16 mouse cellular contexts compared by ENCODE assay signal in the genomic region with DNA sequence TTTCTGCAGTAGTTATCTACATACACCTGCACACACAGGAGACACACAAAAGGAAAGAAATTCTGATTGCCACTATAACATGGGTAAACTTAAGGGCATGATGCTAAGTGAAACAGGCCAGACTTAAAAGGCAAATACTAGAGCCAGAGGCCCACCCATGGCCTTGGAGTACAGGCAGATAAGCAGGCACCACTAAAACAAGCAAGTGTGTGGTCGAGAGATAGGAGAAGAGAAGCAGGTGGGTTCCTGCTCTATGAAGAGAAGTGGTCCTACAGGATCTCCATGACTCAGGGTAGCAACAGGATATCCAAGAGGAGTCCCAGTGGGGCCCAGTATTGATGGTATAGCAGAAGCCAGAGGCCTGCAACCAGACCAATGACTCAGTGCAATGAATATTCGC. TPM values are rescaled to one million over a fixed set of nuclear protein-coding genes. Genes with fewer than 3 reads are reported as not detected.
DNase-seq lines count a peak whose midpoint lies in the region; ATAC-seq lines count a peak whose summit lies in the region.
"Had no signal": no experiment of that assay in that cellular context is flagged by ENCODE, and none has a peak within 500 bp of the region (broad histone marks: within the 10 kb centered on the region; RNA-seq: fewer than 3 reads in every experiment).

No protein-coding gene starts in this region.

- H3K36me3 ChIP-seq in midbrain, embryonic 11.5 days (ENCODE audit: control insufficient read depth, insufficient read depth, low read length): no peaks in the 10 kb centered on the region
- no peaks in the 10 kb centered on the region for H3K36me3 ChIP-seq in midbrain, embryonic 14.5 days (ENCODE audit: control insufficient read depth, insufficient read depth, low read length)
- H3K36me3 ChIP-seq in liver, embryonic 13.5 days: peaks cover 18% of the 10 kb centered on the region
- H3K36me3 ChIP-seq: midbrain, embryonic 13.5 days had no signal

- H3K9ac ChIP-seq in midbrain, embryonic 11.5 days (ENCODE audit: low read length): no peak overlapping the region
- H3K9ac ChIP-seq in midbrain, embryonic 14.5 days (replicated peaks; ENCODE audit: low read length): no peak overlapping the region
- H3K9ac ChIP-seq in liver, embryonic 13.5 days: peak overlapping the region; percentile 49; the same call in 1 of the 2 replicates
- H3K9ac ChIP-seq: limb, embryonic 13.5 days; midbrain, embryonic 13.5 days had no signal

- WGBS in midbrain, embryonic 11.5 days: 89% methylated on average over 2 of the region's 2 CpGs
- WGBS in midbrain, embryonic 14.5 days: 83% methylated on average over 2 of the region's 2 CpGs
- WGBS in liver, embryonic 13.5 days (ENCODE audit: insufficient replicate concordance): 26% methylated on average over 2 of the region's 2 CpGs

- no peak overlapping the region for H3K27ac ChIP-seq in midbrain, embryonic 11.5 days (ENCODE audit: low read depth, low read length)
- no peak overlapping the region for H3K27ac ChIP-seq in midbrain, embryonic 14.5 days (replicated peaks; ENCODE audit: low read depth, low read length)
- peak overlapping the region; percentile 90 for H3K27ac ChIP-seq in liver, embryonic 13.5 days
- H3K27ac ChIP-seq: heart, adult 2 months; kidney, postnatal 0 days; limb, embryonic 13.5 days; midbrain, embryonic 13.5 days had no signal

- H3K4me2 ChIP-seq in midbrain, embryonic 11.5 days: no peak overlapping the region
- H3K4me2 ChIP-seq in midbrain, embryonic 14.5 days (ENCODE audit: low read length): no peak overlapping the region
- H3K4me2 ChIP-seq in liver, embryonic 13.5 days: peak overlapping the region; percentile 54
- H3K4me2 ChIP-seq: limb, embryonic 13.5 days; midbrain, embryonic 13.5 days had no signal

- DNase-seq in midbrain, embryonic 11.5 days (ENCODE audit: low spot score, missing footprints): peak; percentile 53
- DNase-seq in midbrain, embryonic 14.5 days: no peak
- peak; percentile 74 for DNase-seq in liver, embryonic 13.5 days
- DNase-seq in embryo, embryonic 10 days (ENCODE audit: low spot score): no peak
- no peak for DNase-seq in adrenal gland, postnatal 4 days (ENCODE audit: low spot score in 2 of 2)
- DNase-seq in frontal cortex, postnatal 10 days (ENCODE audit: low spot score in 2 of 2): no peak
- DNase-seq: adrenal gland, postnatal 25 days; heart, adult 2 months; thymus, adult 18-20 months had no signal

- no peaks in the 10 kb centered on the region for H3K9me3 ChIP-seq in midbrain, embryonic 11.5 days (ENCODE audit: control insufficient read depth, low read length)
- no peaks in the 10 kb centered on the region for H3K9me3 ChIP-seq in midbrain, embryonic 14.5 days (ENCODE audit: control insufficient read depth, low read length)
- H3K9me3 ChIP-seq in liver, embryonic 13.5 days (replicated peaks): no peaks in the 10 kb centered on the region
- H3K9me3 ChIP-seq: limb, embryonic 13.5 days; midbrain, embryonic 13.5 days had no signal

- H3K4me3 ChIP-seq in midbrain, embryonic 11.5 days (ENCODE audit: low read depth, low read length): no peak overlapping the region
- no peak overlapping the region for H3K4me3 ChIP-seq in midbrain, embryonic 14.5 days (replicated peaks; ENCODE audit: low read depth, low read length)
- H3K4me3 ChIP-seq in liver, embryonic 13.5 days (replicated peaks): peak overlapping the region; percentile 27
- H3K4me3 ChIP-seq: heart, adult 2 months; limb, embryonic 13.5 days; midbrain, embryonic 13.5 days had no signal

- H3K4me1 ChIP-seq in midbrain, embryonic 11.5 days (ENCODE audit: control insufficient read depth, insufficient read depth, low read length): no peaks in the 10 kb centered on the region
- no peaks in the 10 kb centered on the region for H3K4me1 ChIP-seq in midbrain, embryonic 14.5 days (ENCODE audit: control insufficient read depth, insufficient read depth, low read length)
- H3K4me1 ChIP-seq in liver, embryonic 13.5 days (replicated peaks): peaks cover 64% of the 10 kb centered on the region
- H3K4me1 ChIP-seq: limb, embryonic 13.5 days; midbrain, embryonic 13.5 days had no signal

- ATAC-seq in midbrain, embryonic 11.5 days (ENCODE audit: low FRiP score): no peak
- no peak for ATAC-seq in midbrain, embryonic 14.5 days (ENCODE audit: low FRiP score, low TSS enrichment)
- peak; percentile 58 for ATAC-seq in common myeloid progenitor, adult 5-6 weeks (replicated peaks; ENCODE audit: low read depth, poor library complexity, severe bottlenecking)
- peak; percentile 99 for ATAC-seq in liver, embryonic 13.5 days (ENCODE audit: low read depth)
- ATAC-seq: activated CD4-positive, CD25-positive, alpha-beta regulatory T cell, adult 4 months; CD4-positive, CD25-positive, alpha-beta regulatory T cell, adult 4 months; forebrain, embryonic 14.5 days; midbrain, embryonic 13.5 days had no signal

- H3K27me3 ChIP-seq in midbrain, embryonic 11.5 days (ENCODE audit: control insufficient read depth, insufficient read depth, low read length): no peaks in the 10 kb centered on the region
- no peaks in the 10 kb centered on the region for H3K27me3 ChIP-seq in midbrain, embryonic 14.5 days (ENCODE audit: control insufficient read depth, insufficient read depth, low read length)
- no peaks in the 10 kb centered on the region for H3K27me3 ChIP-seq in liver, embryonic 13.5 days
- H3K27me3 ChIP-seq: limb, embryonic 13.5 days; midbrain, embryonic 13.5 days had no signal

RNA-seq across cellular contexts. Expression of gene Akap7, which starts 54.2 kb away (rescaled TPM):
- polyA plus RNA-seq in midbrain, embryonic 11.5 days (2014; fragmentation: Nextera tagmentation; extraction: Ambion mirVana): 20.5 and 22.1 TPM in 2 replicates
- polyA plus RNA-seq in midbrain, embryonic 14.5 days (2014; fragmentation: Nextera tagmentation; extraction: Ambion mirVana): 35.1 and 46.1 TPM in 2 replicates
- total RNA-seq in common myeloid progenitor, adult 5-6 weeks (2017): 24.2 and 32.4 TPM in 2 replicates
- 26.0 and 32.6 TPM in 2 replicates for polyA plus RNA-seq in liver, embryonic 13.5 days (2015; fragmentation: Nextera tagmentation; extraction: Ambion mirVana)
- total RNA-seq in adrenal gland, postnatal 4 days (2021): 100 to 1,000 TPM in 1 of 2 experiments, 10 to 100 TPM in 1; 87.9 to 104 TPM

Comparison
In these comparisons a context has a peak if more than half of its experiments do, and no peak if none do; other contexts are left out.
1. DNase-seq: peak in midbrain, embryonic 11.5 days (single experiment) and liver, embryonic 13.5 days (single experiment); none in midbrain, embryonic 14.5 days (single experiment), embryo, embryonic 10 days (single experiment), adrenal gland, postnatal 4 days (0 of 2) and frontal cortex, postnatal 10 days (0 of 2).
2. ATAC-seq: peak in common myeloid progenitor, adult 5-6 weeks (single experiment) and liver, embryonic 13.5 days (single experiment); none in midbrain, embryonic 11.5 days (single experiment) and midbrain, embryonic 14.5 days (single experiment).